Mouse (Mus musculus): ENCODE measurements around the gene Ikbke.
"Not testable (repeated sequence)": the region's sequence is repeated elsewhere in the genome, so short reads cannot be mapped to it uniquely, and the experiment has no call there.

The Ikbke gene

DNA sequence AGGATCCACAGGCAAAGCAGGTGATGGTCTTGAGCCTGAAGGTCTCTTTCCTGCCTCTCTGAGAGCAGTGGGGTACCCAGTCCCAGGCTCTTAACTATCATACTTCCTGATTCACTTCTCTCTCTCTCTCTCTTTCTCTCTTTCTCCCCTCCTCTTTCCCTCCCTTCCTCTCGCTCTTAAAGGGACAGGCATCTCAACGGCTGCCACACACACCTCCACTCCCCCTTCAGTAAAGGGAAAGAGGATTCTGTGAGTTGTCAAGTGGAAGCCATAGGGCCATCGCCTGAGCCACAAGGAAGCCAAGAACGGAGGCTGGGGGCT lies at the start of gene Ikbke:
Gene Ikbke (minus strand): TSS at position 151 of the 321 bp plus-strand sequence.
- DNase-seq (ENCODE audit: low spot score), result no peak

DNA sequence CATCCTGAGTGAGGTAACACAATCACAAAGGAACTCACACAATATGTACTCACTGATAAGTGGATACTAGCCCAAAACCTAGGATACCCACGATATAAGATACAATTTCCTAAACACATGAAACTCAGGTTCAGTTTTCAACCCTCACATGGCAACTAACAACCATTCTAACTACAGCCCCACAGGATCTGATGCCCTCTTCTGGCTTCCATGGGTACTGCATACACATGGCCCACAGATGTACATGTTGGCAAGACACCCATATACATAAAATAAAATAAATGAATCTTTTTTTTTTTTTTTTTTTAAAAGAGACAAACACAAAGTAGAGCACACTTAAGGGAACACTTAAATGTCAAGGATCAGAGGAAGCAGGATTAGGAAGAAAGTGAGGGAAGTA lies 49.7 kb upstream of the Ikbke start:
- not testable (repeated sequence) for DNase-seq (ENCODE audit: low spot score)

DNA sequence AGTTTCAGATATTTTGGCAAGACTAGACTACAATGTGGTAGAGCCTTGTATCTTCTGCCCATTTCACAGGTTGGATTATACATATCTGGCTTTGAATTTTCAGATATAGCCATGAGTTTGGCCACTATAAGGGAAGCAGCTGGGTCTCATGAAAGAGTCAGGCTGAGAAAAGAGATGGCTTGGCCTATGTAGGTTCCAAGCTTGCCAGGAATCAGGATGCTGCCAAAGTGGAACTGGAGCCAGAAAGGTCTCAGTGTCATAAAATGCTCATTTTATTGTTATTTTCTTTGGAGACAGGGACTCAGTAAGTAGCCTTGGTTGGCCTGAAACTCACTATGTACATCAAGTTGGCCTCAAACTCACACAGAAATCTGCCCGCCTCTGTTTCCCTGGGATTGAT lies 47.8 kb upstream of the Ikbke start:
- DNase-seq (ENCODE audit: low spot score), result no peak

- no peak for DNase-seq (ENCODE audit: low spot score)
Measured at GRCm38 (mm10) chr1:131324816-131325463, 45.5 kb upstream of the Ikbke start.

DNA sequence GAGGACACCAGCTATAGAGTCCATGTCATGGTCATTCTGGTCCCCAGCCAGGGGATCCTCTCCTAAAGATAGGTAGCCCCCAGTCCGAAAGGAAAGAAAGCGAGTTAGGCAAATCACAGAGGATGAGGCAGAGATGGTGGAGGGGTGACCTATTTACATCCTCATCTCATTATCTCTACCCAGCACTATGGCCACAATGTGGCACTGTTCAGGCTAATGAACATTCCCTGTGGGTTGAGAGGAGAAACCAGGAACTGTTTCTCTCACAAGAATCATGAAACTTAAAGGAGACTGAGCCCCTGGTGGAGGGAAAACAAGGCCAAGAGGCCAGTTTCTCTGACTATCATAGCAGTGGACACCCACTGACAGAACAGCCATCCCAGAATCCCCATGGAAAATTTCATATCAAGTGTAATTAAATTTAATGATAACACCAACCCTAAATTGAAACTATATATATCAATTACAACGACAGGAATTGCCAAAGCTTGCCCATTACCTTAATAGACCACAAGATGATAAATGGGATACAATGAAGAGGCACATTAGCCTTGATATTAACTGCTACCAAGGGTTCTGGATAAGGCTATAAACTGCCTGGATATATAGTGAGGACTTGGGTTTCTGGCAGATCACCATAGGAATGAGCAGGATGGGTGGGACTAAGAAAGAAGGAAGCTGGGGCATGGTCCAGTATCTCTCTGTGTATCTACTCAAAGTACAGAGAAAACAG lies 40.4 kb upstream of the Ikbke start:
- DNase-seq (ENCODE audit: low spot score), result no peak

- DNase-seq (ENCODE audit: low spot score), result no peak
Measured at GRCm38 (mm10) chr1:131318397-131318796, 39.0 kb upstream of the Ikbke start.

GRCm38 (mm10) chr1:131317625-131318024 lies 38.2 kb upstream of the Ikbke start:
- DNase-seq (ENCODE audit: low spot score), result no peak

GRCm38 (mm10) chr1:131311284-131311683 lies 31.9 kb upstream of the Ikbke start:
- DNase-seq (ENCODE audit: low spot score), result no peak

DNA sequence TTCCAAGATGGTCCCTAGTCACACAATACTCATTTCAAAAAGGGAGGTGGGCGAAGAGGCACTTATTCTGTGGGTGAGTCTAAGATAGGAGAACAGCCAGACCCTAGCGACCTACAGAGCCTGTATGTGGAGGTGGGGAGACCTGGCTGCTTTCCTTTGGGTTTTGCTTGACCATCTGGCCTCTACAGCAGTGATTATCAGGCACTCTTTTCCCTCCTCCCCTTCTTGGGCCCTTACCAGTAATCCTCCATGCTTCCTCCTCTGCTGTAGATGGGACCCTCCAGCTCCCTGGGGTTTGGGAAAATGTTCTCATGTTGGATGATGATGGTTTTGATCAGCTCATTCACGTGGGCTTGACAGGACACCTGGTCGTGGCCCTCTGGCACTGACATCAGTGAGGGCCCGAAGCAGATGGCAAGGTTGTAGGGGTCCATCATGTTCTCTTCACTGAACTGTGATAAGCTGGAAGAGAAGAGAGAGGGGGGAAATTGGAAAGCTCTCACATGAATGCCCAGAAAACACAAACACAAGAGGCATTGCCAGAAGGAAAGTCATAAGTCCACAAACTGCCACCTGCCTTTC lies 30.9 kb upstream of the Ikbke start:
- DNase-seq (ENCODE audit: low spot score), result no peak

- DNase-seq (ENCODE audit: low spot score), result no peak
Measured at GRCm38 (mm10) chr1:131300750-131301149, 21.3 kb upstream of the Ikbke start.

GRCm38 (mm10) chr1:131299788-131300187 lies 20.4 kb upstream of the Ikbke start:
- no peak for DNase-seq (ENCODE audit: low spot score)

GRCm38 (mm10) chr1:131299240-131299639 lies 19.8 kb upstream of the Ikbke start:
- DNase-seq (ENCODE audit: low spot score), result no peak

GRCm38 (mm10) chr1:131298171-131298570 lies 18.8 kb upstream of the Ikbke start:
- DNase-seq (ENCODE audit: low spot score), result no peak

- no peak for DNase-seq (ENCODE audit: low spot score)
Measured at GRCm38 (mm10) chr1:131296726-131297125, 17.3 kb upstream of the Ikbke start.

DNA sequence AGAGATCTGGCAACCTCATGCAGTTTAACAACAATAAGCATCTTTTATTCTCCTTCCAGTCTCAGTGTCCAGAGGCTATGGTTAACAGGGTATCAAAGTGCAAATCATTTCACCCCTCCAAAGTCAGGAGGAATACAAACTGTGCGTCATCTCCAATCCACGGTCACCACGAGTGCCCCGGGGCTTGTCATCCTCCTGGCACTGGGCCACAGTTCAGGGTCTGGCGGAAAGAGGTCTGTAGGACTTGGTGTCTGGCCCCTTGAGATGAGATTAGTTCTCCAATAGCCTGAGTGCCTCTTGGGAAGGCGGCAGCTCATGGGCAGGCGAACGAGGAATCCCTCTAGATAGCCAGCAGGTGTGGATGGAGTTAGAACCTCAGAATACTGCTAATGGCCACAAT lies 15.8 kb upstream of the Ikbke start:
- no peak for DNase-seq (ENCODE audit: low spot score)

GRCm38 (mm10) chr1:131293922-131294250 lies 14.5 kb upstream of the Ikbke start:
- DNase-seq (ENCODE audit: low spot score), result no peak

DNA sequence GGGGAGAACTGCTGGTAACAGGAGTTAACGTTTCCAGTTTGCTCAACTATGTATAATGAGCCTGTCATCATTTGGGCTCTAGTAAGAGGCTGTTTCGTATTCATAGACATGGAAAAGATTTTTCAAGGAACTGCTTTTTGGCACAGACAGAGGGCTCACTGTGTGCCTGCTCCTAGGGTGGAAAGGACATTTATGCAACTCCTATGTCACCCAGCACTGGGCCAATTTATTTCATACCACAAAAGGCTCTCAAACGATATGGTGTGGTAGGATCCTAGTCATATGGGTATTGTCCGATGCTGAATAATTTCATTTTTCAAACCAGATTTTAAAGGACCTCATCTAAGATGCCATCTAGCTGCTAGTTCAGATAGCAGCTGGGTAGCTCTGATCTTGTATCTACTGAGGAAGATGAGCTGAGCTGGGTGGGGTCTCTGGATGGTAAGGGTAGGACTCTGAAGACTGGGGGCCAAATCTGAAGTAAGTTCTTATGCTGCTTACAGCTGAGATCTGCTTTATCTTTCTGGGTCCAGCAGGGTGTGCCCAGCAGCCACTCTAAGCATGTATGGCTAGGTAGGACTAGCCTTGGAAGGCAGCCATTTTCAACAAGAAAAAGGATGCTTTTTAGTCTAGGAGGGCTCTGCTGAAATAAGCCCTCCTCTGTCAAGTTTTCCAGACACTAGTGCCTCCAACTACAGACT lies 14.0 kb upstream of the Ikbke start:
- DNase-seq (ENCODE audit: low spot score), result no peak

GRCm38 (mm10) chr1:131290648-131291047 lies 11.2 kb upstream of the Ikbke start:
- DNase-seq (ENCODE audit: low spot score), result no peak

- no peak for DNase-seq (ENCODE audit: low spot score)
Measured at GRCm38 (mm10) chr1:131288938-131289337, 9.5 kb upstream of the Ikbke start.

GRCm38 (mm10) chr1:131287267-131287666 lies 7.9 kb upstream of the Ikbke start:
- no peak for DNase-seq (ENCODE audit: low spot score)

- DNase-seq (ENCODE audit: low spot score), result no peak
Measured at GRCm38 (mm10) chr1:131286803-131287202, 7.4 kb upstream of the Ikbke start.

- DNase-seq (ENCODE audit: low spot score), result no peak
Measured at GRCm38 (mm10) chr1:131284616-131285015, 5.2 kb upstream of the Ikbke start.

DNA sequence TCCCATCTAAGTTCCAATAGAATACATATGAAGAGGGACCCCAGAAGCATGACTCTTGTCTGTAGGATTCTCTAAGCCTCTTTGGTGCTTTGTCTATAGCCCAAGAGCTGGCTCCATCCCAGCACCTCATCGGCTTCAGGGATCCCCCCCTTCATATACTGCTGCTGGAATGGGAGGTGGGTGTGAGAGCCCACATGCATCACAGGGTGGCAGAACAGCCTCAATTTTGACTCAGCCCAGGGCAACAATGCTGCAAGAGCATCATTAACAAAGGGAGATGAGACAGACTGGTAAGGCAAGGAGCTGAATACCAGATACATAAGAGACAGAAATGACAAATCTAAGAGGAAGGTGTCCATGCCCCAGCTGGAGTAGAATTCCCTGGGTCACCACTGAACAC lies 4.8 kb upstream of the Ikbke start:
- DNase-seq (ENCODE audit: low spot score), result no peak

Measured in yolk sac, embryonic 10.5 days (tissue).